Mouse (Mus musculus) CD4-positive, CD25-positive, alpha-beta regulatory T cell, adult 9 weeks (primary cell): Measurements from ENCODE around the gene Cckbr. TPM values are rescaled to one million over a fixed set of nuclear protein-coding genes. Genes with fewer than 3 reads are reported as not detected.

Experiments used
- polyA plus RNA-seq: library from polyadenylated mRNA; unstranded; fragments of 100-300 nt; shearing (Covaris generic); gene quantifications from one replicate; pipeline ENCODE4 v1.2.1, GENCODE M21; 2017

Cckbr gene
- polyA plus RNA-seq, result not detected

DNA sequence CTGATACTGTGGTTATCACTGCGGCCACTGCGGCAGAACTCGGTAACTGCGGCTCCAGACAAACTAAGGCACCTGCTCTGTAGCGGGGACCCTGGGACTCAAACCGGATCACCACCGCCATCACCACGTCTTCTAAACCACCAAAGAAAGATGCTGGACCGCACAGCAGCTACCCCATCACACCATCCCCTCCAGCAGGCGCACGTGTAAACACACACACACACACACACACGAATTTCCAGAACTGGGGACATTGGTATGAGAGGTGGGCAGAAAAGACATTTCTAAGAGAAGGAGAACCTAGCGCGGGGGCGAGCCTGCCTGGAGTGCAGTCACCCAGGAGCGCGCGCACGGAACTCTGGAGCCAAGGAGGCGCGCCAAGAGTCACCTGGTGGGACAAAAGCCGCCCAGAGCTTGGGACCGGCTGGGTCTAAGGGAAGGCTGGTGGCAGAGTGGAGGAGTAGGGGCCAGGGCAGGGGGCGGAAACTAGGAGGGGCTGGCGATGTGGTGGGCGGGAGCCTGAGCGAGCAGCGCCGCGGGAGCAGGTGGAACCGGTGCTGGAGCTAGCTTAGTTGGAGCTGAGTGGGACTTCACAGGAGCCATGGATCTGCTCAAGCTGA lies at the start of gene Cckbr:
TSS of gene Cckbr (plus strand) at position 308 of the 620 bp plus-strand sequence.

DNA sequence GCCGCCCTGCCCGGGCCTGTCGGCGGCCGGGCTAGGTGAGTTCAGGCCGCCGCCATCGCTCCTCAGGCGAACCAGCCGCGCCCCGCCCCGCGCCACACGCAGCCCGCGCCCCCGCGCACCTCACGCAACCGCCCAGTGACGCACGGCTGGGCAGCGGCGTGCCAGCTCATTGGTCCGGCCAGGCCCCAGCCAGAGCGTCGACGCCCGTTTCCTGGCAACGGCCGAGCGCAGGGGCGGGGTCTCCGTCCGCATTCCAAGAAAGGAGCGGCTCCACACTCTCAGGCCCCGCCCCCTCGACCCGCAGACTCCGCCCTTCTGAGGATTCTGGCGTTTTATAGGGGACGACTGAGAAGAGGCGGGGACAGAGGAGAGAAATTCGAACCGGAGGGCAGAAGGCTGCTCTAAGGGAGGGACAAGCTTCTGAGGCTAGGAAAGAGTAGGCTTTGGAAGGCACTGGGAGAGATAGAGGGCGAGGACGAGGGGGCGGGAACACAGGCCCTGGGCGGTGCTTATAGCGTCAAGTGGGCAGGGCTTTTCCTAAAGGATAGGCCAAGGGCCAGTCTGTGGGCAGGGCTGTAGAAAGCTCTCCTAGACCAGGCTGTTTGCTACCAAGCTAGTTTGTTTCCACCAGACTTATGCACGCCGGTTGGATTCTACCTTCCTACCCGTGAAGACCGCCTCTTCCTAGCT lies 25.5 kb upstream of the Cckbr start, which contains the start of gene Fam160a2:
TSS of gene Fam160a2 (minus strand) at position 120 of the 690 bp plus-strand sequence.

DNA sequence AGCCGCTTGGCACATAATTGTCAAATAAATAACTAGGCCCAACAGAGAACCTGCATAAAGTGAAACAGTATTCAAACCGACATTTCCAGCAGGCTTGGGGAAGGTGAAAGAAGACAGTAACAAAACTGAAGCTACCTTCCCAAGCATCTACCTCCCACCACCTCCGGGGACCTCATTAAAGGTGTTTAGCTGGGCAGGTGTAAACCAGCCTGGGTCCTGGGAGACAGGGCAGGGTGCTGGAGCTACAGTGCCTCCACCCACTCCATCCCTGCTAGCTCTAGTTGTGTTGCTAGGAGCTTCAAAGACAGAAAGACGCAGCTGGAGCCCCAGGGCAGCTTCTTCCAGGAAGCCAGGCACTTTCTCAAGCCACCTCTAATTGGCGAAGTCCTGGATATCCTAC lies 21.3 kb upstream of the Cckbr start, which contains the start of gene Cnga4:
TSS of gene Cnga4 (plus strand) at position 301 of the 400 bp plus-strand sequence.

DNA sequence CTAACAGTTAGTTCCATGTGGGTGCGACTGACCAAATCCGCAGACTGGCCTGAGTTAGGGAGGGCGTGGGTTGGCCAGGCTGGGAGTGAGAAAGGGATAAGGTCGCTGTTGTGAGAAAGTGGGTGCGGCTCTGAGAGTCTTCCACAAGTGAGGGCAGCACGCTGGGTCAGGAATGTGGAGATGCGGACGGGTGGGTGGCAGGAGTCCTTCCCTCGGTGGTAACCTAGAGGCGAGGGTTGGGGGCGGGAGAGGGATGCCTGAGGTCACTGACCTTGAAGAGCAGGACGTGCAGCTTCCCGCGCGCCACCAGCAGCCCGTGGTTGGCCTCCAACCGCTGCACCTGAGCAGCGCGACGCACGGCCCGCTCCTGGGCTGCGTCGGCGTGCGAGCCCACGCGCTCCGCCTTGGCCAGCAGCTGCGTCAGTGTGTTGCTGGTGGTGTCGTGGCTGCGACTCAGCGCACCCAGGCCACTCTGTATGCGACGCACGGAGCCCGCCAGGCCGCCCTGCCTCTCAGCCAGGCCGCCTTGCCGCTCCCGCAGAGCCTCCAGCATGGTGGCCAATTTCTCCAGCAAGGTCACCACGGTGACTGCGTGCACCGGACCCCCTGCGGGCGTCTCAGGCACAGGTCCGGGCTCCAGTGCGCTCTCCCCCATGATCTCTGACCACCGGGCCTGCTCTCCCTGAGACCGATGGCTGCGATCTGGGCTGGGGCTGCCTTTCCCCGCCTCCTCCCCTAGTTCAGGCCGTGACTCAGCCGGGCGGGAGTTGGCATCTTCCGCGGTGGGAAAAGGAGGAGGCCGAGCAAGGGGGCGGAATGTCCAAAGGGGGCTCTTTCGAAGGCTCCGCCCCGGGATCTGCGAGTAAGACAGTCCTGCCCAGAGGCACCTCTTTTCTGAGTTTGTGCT lies 56.2 kb downstream of the Cckbr start, which contains the start of gene Cavin3:
TSS of gene Cavin3 (minus strand) at position 796 of the 907 bp plus-strand sequence.

Other genes with a start within 250 kb of the Cckbr start
- not detected for gene Olfr685, start 239.7 kb upstream of the Cckbr start, polyA plus RNA-seq
- gene Olfr686, start 218.2 kb upstream of the Cckbr start, polyA plus RNA-seq, result not detected
- not detected for gene Olfr688, start 137.6 kb upstream of the Cckbr start, polyA plus RNA-seq
- 0.09 TPM for gene Olfr689, start 114.6 kb upstream of the Cckbr start, polyA plus RNA-seq
- not detected for gene Olfr690, start 91.6 kb upstream of the Cckbr start, polyA plus RNA-seq
- gene Olfr691, start 83.5 kb upstream of the Cckbr start, polyA plus RNA-seq, result not detected
- gene Olfr692, start 57.5 kb upstream of the Cckbr start, polyA plus RNA-seq, result not detected
- not detected for gene Gm5901, start 50.7 kb upstream of the Cckbr start, polyA plus RNA-seq
- 26.9 TPM for gene Fam160a2, start 25.7 kb upstream of the Cckbr start, polyA plus RNA-seq
- gene Cnga4, start 21.2 kb upstream of the Cckbr start, polyA plus RNA-seq, result not detected
- not detected for gene Cavin3, start 56.6 kb downstream of the Cckbr start, polyA plus RNA-seq
- gene Smpd1, start 128.6 kb downstream of the Cckbr start, polyA plus RNA-seq, result 47.9 TPM
- 5.6 TPM for gene Apbb1, start 155.9 kb downstream of the Cckbr start, polyA plus RNA-seq
- gene Hpx, start 174.4 kb downstream of the Cckbr start, polyA plus RNA-seq, result not detected
- gene Trim3, start 207.8 kb downstream of the Cckbr start, polyA plus RNA-seq, result 2.1 TPM
- 255 TPM for gene Timm10b, start 214.3 kb downstream of the Cckbr start, polyA plus RNA-seq
- gene Arfip2, start 214.7 kb downstream of the Cckbr start, polyA plus RNA-seq, result 35.3 TPM
- 14.3 TPM for gene Gm45799, start 214.8 kb downstream of the Cckbr start, polyA plus RNA-seq
- 3.3 TPM for gene Dnhd1, start 225.1 kb downstream of the Cckbr start, polyA plus RNA-seq